Mouse (Mus musculus) urinary bladder, postnatal 4 days (tissue): Measurements from ENCODE around the gene Sel1l3.

Source experiments
- DNase-seq, 2 experiments: peaks; one replicate each; pipeline ENCODE4 v3.0.0; 2021 to 2022; ENCODE audit warnings: low spot score in 2 of 2

The Sel1l3 gene

DNA sequence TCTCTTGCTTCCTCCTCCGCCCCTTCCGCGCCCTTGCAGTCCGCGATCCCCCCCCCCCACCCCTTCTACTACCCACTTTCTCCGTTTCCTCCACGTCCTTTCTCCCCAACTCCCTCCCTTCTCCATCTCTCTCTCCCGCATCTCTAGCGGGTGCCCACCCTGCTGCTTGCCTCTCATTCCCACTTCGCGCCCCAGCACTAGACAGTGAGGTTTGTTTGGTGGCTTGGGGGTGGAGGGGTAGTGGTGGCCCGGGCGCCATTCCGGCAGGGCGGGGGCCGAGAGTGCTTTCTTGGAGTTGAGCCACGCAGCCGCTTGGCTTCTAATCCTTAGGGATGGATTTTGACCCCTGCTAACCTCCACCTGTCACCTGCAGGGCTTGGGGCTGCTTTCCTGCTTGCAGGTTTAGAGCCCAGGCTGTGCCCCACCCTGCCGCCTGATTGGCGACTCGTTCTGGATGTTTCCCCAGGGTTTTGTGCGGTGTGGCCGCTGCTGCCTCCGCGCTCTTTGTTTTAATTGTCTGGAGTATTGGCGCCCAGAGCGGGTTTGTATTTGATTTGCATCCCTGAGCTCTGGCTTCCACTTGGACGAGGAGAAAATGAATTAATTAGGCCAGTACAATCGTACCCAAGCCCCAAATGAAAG is at the start of gene Sel1l3:
Gene Sel1l3 (minus strand): TSS at position 217 of the 642 bp plus-strand sequence.
- no peak for DNase-seq

DNA sequence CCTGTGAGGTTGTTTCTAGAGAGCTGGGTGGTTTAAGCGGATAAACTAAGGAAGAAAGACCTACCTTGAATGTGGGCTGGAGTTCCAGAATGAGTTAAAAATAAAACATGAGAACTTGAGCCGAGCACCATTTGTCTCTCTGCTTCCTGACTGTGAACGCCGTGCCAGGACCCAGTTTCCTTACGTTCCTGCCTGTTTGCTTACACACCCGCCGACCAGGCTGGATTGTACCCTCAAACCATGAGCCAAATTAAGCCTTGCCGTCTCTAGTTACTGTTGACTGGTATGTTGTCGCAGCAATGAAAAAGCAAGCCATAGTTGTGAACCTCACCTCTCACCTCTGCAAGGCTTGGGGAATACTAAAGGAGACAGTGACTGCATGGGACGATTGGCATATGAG is 48.3 kb upstream of the Sel1l3 start:
- no peak for DNase-seq

- DNase-seq: no peak
These were observed 46.2 kb upstream of the Sel1l3 start for GRCm38 (mm10) chr5:53259894-53260293.

- DNase-seq: no peak
These were observed 44.5 kb upstream of the Sel1l3 start for GRCm38 (mm10) chr5:53258038-53258786.

- DNase-seq: no peak
These were observed 41.1 kb upstream of the Sel1l3 start for GRCm38 (mm10) chr5:53254821-53255220.

GRCm38 (mm10) chr5:53254154-53254553 is 40.4 kb upstream of the Sel1l3 start:
- no peak for DNase-seq

GRCm38 (mm10) chr5:53249431-53250061 is 35.8 kb upstream of the Sel1l3 start:
- no peak for DNase-seq

DNA sequence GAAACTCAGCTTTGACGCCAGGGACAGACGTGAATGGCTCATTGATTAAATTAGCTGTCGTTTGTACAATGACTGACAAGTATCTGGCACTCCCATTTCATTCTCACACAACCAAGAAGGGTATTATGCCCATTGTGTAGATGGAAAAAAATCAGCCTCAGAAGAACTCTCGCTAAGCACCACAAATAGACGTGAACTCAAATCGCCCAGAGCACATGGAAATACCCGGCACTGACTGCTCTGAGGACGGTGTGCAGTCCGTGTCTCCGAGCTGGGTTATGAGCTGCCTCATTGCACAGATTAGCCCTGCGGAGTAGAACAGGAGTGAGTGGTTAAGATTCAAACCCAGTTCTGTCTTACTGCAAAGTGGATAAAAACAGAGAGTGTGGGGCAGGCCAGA is 34.8 kb upstream of the Sel1l3 start:
- no peak for DNase-seq

GRCm38 (mm10) chr5:53243933-53244332 is 30.2 kb upstream of the Sel1l3 start:
- DNase-seq: no peak

- no peak for DNase-seq
These were observed 29.3 kb upstream of the Sel1l3 start for GRCm38 (mm10) chr5:53242865-53243499.

DNA sequence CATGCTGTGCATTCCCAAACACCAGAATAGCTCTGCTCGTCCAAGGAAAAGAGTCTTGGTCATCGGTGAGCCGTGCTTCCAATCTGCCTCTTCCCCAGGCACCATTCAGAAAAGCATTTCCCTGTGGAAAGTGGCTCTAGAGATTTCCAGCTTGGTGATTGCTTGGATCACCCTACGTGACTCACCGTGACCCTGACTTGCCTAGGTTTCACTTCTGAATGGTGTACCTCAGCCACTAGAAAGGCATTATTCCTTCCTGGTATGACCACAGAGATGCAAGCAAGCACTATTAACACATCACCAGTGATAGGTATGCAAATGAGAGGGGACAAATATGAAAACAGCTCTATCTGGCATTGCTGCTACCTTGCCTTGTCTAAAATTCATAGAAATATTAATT is 28.2 kb upstream of the Sel1l3 start:
- DNase-seq: no peak

- DNase-seq: no peak
These were observed 27.4 kb upstream of the Sel1l3 start for GRCm38 (mm10) chr5:53241109-53241508.

DNA sequence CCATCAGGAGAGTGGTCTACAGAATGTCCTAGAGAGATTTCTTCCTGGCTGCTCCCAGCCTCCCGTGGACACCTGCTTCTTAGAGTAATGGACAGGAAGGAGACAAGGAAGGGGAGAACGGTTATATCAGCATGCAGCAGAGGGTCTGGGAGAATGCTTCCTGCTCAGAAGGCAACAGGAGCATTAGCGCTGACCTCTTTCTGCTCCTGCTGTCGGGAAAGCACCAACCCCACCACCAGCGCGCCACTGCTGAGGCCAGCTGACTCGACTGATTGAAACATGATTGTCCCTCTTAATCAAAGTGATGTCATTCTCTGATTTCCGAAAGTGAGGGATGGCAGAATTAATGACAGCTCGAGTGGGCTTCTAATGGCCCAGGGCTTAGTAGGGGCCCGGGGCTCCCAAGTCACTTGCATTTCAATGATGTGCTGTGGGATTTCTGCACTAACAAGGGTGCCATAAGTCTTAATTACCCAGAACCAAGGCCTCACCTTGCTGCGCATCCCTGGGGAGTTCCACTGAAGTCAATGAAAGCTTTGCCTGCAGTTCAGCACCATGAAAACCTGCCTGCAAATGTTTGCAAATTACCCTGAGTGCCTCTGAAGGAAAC is 26.2 kb upstream of the Sel1l3 start:
- DNase-seq: no peak

DNA sequence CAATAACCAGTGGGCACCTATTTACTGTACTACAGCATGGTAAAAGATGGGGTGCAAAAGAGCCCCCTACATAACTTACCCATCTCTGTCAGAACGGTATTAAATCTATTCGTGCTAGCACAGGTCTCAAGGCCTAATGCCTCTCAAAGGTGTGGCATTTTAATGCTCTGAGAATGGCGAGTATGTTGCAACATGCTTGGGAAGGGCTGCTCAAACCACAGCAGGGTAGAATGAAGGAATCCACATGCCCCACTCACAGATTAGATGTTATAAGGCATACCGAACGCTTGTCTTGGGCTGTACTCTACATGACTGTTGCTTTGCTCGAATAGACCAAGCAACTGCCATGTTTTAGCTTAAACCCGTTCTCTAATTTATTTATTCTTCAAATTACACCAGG is 25.5 kb upstream of the Sel1l3 start:
- DNase-seq: no peak

- no peak for DNase-seq
These were observed 25.0 kb upstream of the Sel1l3 start for GRCm38 (mm10) chr5:53238761-53239160.

DNA sequence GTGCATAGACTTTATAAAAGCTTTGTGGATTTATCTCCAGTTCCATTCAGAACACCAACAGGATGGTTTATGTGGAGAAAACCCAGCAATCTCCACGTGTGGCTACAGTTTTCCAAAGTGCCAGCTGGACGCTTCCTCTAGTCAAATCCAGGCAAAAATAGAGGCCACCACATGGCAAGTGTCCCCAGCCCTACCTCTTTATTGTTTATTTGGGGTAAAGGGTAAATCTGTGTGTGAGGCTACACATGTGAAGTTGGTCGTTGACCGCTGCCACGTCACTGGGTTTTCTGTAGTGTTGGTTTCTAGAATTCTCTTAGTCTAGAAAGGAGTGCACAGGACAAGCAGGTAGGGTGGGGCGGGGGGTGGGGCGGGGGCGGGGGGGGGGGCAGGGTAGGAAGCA is 23.0 kb upstream of the Sel1l3 start:
- DNase-seq: no peak

- DNase-seq: no peak
These were observed 22.4 kb upstream of the Sel1l3 start for GRCm38 (mm10) chr5:53236136-53236535.

GRCm38 (mm10) chr5:53235551-53235950 is 21.8 kb upstream of the Sel1l3 start:
- no peak for DNase-seq

DNA sequence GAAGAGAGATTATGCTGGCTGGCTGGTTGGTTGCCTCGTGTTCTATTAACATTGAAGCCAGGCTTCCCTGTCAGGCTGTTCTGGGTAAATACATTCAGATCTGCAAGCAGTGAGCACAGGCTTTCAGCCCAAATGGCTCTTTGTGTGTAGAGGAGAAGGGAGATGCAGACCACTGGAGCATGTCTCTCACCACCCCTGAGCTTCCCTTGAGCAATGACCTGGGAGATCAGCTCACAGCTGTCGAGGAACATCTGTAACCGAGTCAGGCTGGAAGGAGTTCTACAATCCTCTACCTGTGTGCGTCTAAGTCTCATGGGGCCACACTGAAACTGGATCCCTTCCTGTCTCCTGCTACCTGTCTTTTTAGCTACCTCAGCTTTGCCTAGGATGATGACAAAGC is 16.8 kb upstream of the Sel1l3 start:
- no peak for DNase-seq

GRCm38 (mm10) chr5:53225434-53225833 is 11.7 kb upstream of the Sel1l3 start:
- DNase-seq: no peak

- no peak for DNase-seq
These were observed 1.1 kb upstream of the Sel1l3 start for GRCm38 (mm10) chr5:53214801-53215200.

GRCm38 (mm10) chr5:53214362-53214761 is 635 bp upstream of the Sel1l3 start:
- no peak for DNase-seq
